21 mouse cellular contexts compared by ENCODE assay signal in genomic region chr6:131419614-131420013, GRCm38 (mm10). TPM values are rescaled to one million over a fixed set of nuclear protein-coding genes. Genes with fewer than 3 reads are reported as not detected.
DNase-seq lines count a peak whose midpoint lies in the region; ATAC-seq and TF ChIP-seq lines count a peak whose summit lies in the region.
"Had no signal": no experiment of that assay in that cellular context is flagged by ENCODE, and none has a peak within 500 bp of the region (broad histone marks: within the 10 kb centered on the region; RNA-seq: fewer than 3 reads in every experiment).

No protein-coding gene starts in this region.

- peaks cover 5% of the 10 kb centered on the region; the same call in 1 of the 2 replicates for H3K4me1 ChIP-seq in G1E (ENCODE audit: insufficient read depth, low read depth, low read length)
- H3K4me1 ChIP-seq in midbrain, embryonic 11.5 days (ENCODE audit: control insufficient read depth, insufficient read depth, low read length) = no peaks in the 10 kb centered on the region
- H3K4me1 ChIP-seq: embryonic facial prominence, embryonic 10.5 days; embryonic facial prominence, embryonic 13.5 days; forebrain, embryonic 12.5 days; forebrain, embryonic 15.5 days; heart, embryonic 12.5 days; heart, embryonic 15.5 days; hindbrain, embryonic 12.5 days; hindbrain, embryonic 15.5 days had no signal

- H3K4me2 ChIP-seq in midbrain, embryonic 11.5 days = no peak overlapping the region
- H3K4me2 ChIP-seq: embryonic facial prominence, embryonic 13.5 days; forebrain, embryonic 12.5 days; forebrain, embryonic 15.5 days; heart, embryonic 12.5 days; heart, embryonic 15.5 days; hindbrain, embryonic 12.5 days; hindbrain, embryonic 15.5 days had no signal

- H3K27me3 ChIP-seq in G1E (ENCODE audit: insufficient read depth, low read length) = peaks cover 4% of the 10 kb centered on the region; the same call in 1 of the 2 replicates
- H3K27me3 ChIP-seq in midbrain, embryonic 11.5 days (ENCODE audit: control insufficient read depth, insufficient read depth, low read length) = no peaks in the 10 kb centered on the region
- H3K27me3 ChIP-seq: embryonic facial prominence, embryonic 13.5 days; forebrain, embryonic 12.5 days; forebrain, embryonic 15.5 days; heart, embryonic 12.5 days; heart, embryonic 15.5 days; hindbrain, embryonic 12.5 days; hindbrain, embryonic 15.5 days; Patski had no signal

- 80% methylated on average over 3 of the region's 3 CpGs for WGBS in midbrain, embryonic 11.5 days

- no peak for TF ChIP-seq CTCF in G1E (IDR thresholded peaks at IDR 0.05; ENCODE audit: low read depth, low read length)

- H3K9me3 ChIP-seq in G1E (replicated peaks) = no peaks in the 10 kb centered on the region
- H3K9me3 ChIP-seq in midbrain, embryonic 11.5 days (ENCODE audit: control insufficient read depth, low read length) = no peaks in the 10 kb centered on the region
- H3K9me3 ChIP-seq: embryonic facial prominence, embryonic 10.5 days; embryonic facial prominence, embryonic 13.5 days; forebrain, embryonic 12.5 days; forebrain, embryonic 15.5 days; heart, embryonic 12.5 days; heart, embryonic 15.5 days; hindbrain, embryonic 12.5 days; hindbrain, embryonic 15.5 days had no signal

- no peak overlapping the region for H3K9ac ChIP-seq in midbrain, embryonic 11.5 days (ENCODE audit: low read length)
- H3K9ac ChIP-seq: embryonic facial prominence, embryonic 13.5 days; forebrain, embryonic 12.5 days; forebrain, embryonic 15.5 days; heart, embryonic 12.5 days; heart, embryonic 15.5 days; hindbrain, embryonic 12.5 days; hindbrain, embryonic 15.5 days had no signal

- 0 out of 2 replicates have a peak, but pooled peaks have one; percentile 15 for ATAC-seq in G1E (ENCODE audit: extremely low read depth, insufficient number of reproducible peaks, low FRiP score, poor library complexity, severe bottlenecking)
- peak; percentile 93 for ATAC-seq in granulocyte monocyte progenitor cell, adult 5-6 weeks (replicated peaks; ENCODE audit: poor library complexity, severe bottlenecking)
- peak; percentile 83 for ATAC-seq in megakaryocyte progenitor cell, adult 5-6 weeks (replicated peaks; ENCODE audit: poor library complexity)
- no peak for ATAC-seq in midbrain, embryonic 11.5 days (ENCODE audit: low FRiP score)

- H3K36me3 ChIP-seq in G1E (replicated peaks) = no peaks in the 10 kb centered on the region
- H3K36me3 ChIP-seq in midbrain, embryonic 11.5 days (ENCODE audit: control insufficient read depth, insufficient read depth, low read length) = no peaks in the 10 kb centered on the region
- H3K36me3 ChIP-seq: embryonic facial prominence, embryonic 10.5 days; embryonic facial prominence, embryonic 13.5 days; forebrain, embryonic 12.5 days; forebrain, embryonic 15.5 days; heart, embryonic 12.5 days; heart, embryonic 15.5 days; hindbrain, embryonic 12.5 days; hindbrain, embryonic 15.5 days had no signal

- no peak overlapping the region for H3K27ac ChIP-seq in midbrain, embryonic 11.5 days (ENCODE audit: low read depth, low read length)
- H3K27ac ChIP-seq: embryonic facial prominence, embryonic 10.5 days; embryonic facial prominence, embryonic 13.5 days; forebrain, embryonic 12.5 days; forebrain, embryonic 15.5 days; heart, adult 2 months; heart, embryonic 15.5 days; hindbrain, embryonic 12.5 days; hindbrain, embryonic 15.5 days had no signal

- no peak overlapping the region for H3K4me3 ChIP-seq in G1E (ENCODE audit: low read depth, low read length)
- no peak overlapping the region for H3K4me3 ChIP-seq in midbrain, embryonic 11.5 days (ENCODE audit: low read depth, low read length)
- H3K4me3 ChIP-seq: embryonic facial prominence, embryonic 10.5 days; embryonic facial prominence, embryonic 13.5 days; erythroblast, embryonic 14.5 days; forebrain, embryonic 12.5 days; forebrain, embryonic 15.5 days; heart, adult 2 months; heart, embryonic 12.5 days; heart, embryonic 15.5 days; hindbrain, embryonic 12.5 days; hindbrain, embryonic 15.5 days had no signal

- no peak for DNase-seq in G1E (ENCODE audit: low spot score)
- DNase-seq in lung, postnatal 14 days = no peak
- DNase-seq in ovary, adult 18-20 months (ENCODE audit: low spot score) = no peak
- DNase-seq in midbrain, embryonic 11.5 days (ENCODE audit: low spot score, missing footprints) = no peak
- DNase-seq: adrenal gland, postnatal 10 days; adrenal gland, postnatal 36 days; cerebellum, adult 9-11 months; gastrocnemius, postnatal 25 days; heart, adult 2 months had no signal

RNA-seq across cellular contexts. Expression of gene Ybx3, which starts 31.3 kb away (rescaled TPM):
- 1,065 and 1,295 TPM in 2 replicates for total RNA-seq in G1E (2014; fragmentation: Nextera tagmentation)
- 308 and 391 TPM in 2 replicates for total RNA-seq in G1E (2017)
- 1,477 and 1,552 TPM in 2 replicates for polyA plus RNA-seq in G1E (2012)
- 324 and 391 TPM in 2 replicates for total RNA-seq in granulocyte monocyte progenitor cell, adult 5-6 weeks (2014; fragmentation: Nextera tagmentation)
- 563 and 635 TPM in 2 replicates for total RNA-seq in granulocyte monocyte progenitor cell, adult 5-6 weeks (2017)
- total RNA-seq in megakaryocyte progenitor cell, adult 5-6 weeks (2015) = 568 and 581 TPM in 2 replicates
- 577 and 593 TPM in 2 replicates for total RNA-seq in megakaryocyte progenitor cell, adult 5-6 weeks (2017)
- polyA plus RNA-seq in midbrain, embryonic 11.5 days (2014; fragmentation: Nextera tagmentation; extraction: Ambion mirVana) = 36.3 and 38.6 TPM in 2 replicates
